Mouse (Mus musculus): ENCODE results near the gene Parp16. TPM values are rescaled to one million over a fixed set of nuclear protein-coding genes. Genes with fewer than 3 reads are reported as not detected.
"Not testable (repeated sequence)": the region's sequence is repeated elsewhere in the genome, so short reads cannot be mapped to it uniquely, and the experiment has no call there.

Parp16 gene
- total RNA-seq, 2 experiments from 2014 or later = 3.6 to 4.0 TPM

GRCm38 (mm10) chr9:65259366-65259765 lies 64.2 kb downstream of the Parp16 start:
- no peak for DNase-seq (ENCODE audit: extremely low spot score in 1 of 2, low spot score in 2 of 2)
- TF ChIP-seq CTCF (IDR thresholded peaks at IDR 0.05) = no peak
- H3K4me3 ChIP-seq = no peak overlapping the region
- H3K27ac ChIP-seq = no peak overlapping the region
- intact Hi-C loops (cut with DNase I) = no loop called here

GRCm38 (mm10) chr9:65261591-65262230 lies 66.6 kb downstream of the Parp16 start:
- H3K4me3 ChIP-seq = no peak overlapping the region
- no peak overlapping the region for H3K27ac ChIP-seq
- no peak for DNase-seq (ENCODE audit: extremely low spot score in 1 of 2, low spot score in 2 of 2)
- TF ChIP-seq CTCF (IDR thresholded peaks at IDR 0.05) = no peak
- intact Hi-C loops (cut with DNase I) = no loop called here

- no peak for TF ChIP-seq CTCF (IDR thresholded peaks at IDR 0.05)
- DNase-seq (ENCODE audit: extremely low spot score in 1 of 2, low spot score in 2 of 2) = no peak
- no peak overlapping the region for H3K4me3 ChIP-seq
- intact Hi-C loops (cut with DNase I) = no loop called here
- no peak overlapping the region for H3K27ac ChIP-seq
Measured at GRCm38 (mm10) chr9:65262641-65263120, 67.5 kb downstream of the Parp16 start.

- no peak within 1 kb of the TSS for H3K27ac ChIP-seq
- H3K4me3 ChIP-seq = no peak within 1 kb of the TSS
- intact Hi-C loops (cut with DNase I) = no loop called here
- TF ChIP-seq CTCF (IDR thresholded peaks at IDR 0.05) = no peak
- DNase-seq (ENCODE audit: extremely low spot score in 1 of 2, low spot score in 2 of 2) = no peak
Measured at GRCm38 (mm10) chr9:65264959-65265358, 69.8 kb downstream of the Parp16 start, which contains the start of gene Cilp. TSS of gene Cilp (plus strand) at chr9:65265180.

- intact Hi-C loops (cut with DNase I) = no loop called here
- Histone ChIP-seq H3K4me3 (no peak overlapping the region), H3K27ac (no peak overlapping the region; the same call in 1 of the 2 replicates)
- no peak for TF ChIP-seq CTCF (IDR thresholded peaks at IDR 0.05)
- peak in 1 of 2 experiments; percentile 41 for DNase-seq (ENCODE audit: extremely low spot score in 1 of 2, low spot score in 2 of 2)
Measured at GRCm38 (mm10) chr9:65267742-65268515, 72.8 kb downstream of the Parp16 start.

GRCm38 (mm10) chr9:65273048-65273809 lies 78.1 kb downstream of the Parp16 start:
- no peak overlapping the region for H3K27ac ChIP-seq
- no peak for TF ChIP-seq CTCF (IDR thresholded peaks at IDR 0.05)
- H3K4me3 ChIP-seq = no peak overlapping the region
- intact Hi-C loops (cut with DNase I) = no loop called here
- DNase-seq (ENCODE audit: extremely low spot score in 1 of 2, low spot score in 2 of 2) = no peak

- TF ChIP-seq CTCF (IDR thresholded peaks at IDR 0.05) = no peak
- DNase-seq (ENCODE audit: extremely low spot score in 1 of 2, low spot score in 2 of 2) = no peak
- Histone ChIP-seq H3K4me3 (no peak overlapping the region), H3K27ac (no peak overlapping the region)
- intact Hi-C loops (cut with DNase I) = no loop called here
Measured at GRCm38 (mm10) chr9:65273873-65274272, 78.7 kb downstream of the Parp16 start.

GRCm38 (mm10) chr9:65274851-65275250 lies 79.7 kb downstream of the Parp16 start:
- DNase-seq (ENCODE audit: extremely low spot score in 1 of 2, low spot score in 2 of 2); H3K27ac ChIP-seq; H3K4me3 ChIP-seq; intact Hi-C loops (cut with DNase I): not testable (repeated sequence)

GRCm38 (mm10) chr9:65275810-65276530 lies 80.8 kb downstream of the Parp16 start:
- no peak for DNase-seq (ENCODE audit: extremely low spot score in 1 of 2, low spot score in 2 of 2)
- Histone ChIP-seq H3K4me3 (no peak overlapping the region), H3K27ac (no peak overlapping the region)
- intact Hi-C loops (cut with DNase I) = no loop called here
- TF ChIP-seq CTCF (IDR thresholded peaks at IDR 0.05) = no peak

- DNase-seq (ENCODE audit: extremely low spot score in 1 of 2, low spot score in 2 of 2) = no peak
- H3K4me3 ChIP-seq = no peak overlapping the region
- no peak; the same call in 1 of the 2 replicates for TF ChIP-seq CTCF (IDR thresholded peaks at IDR 0.05)
- intact Hi-C loops (cut with DNase I) = loop anchor here (2.0 to 5.0 kb wide), 3 partner anchors 55 to 149 kb away; no protein-coding TSS in a partner anchor
- peak overlapping the region; percentile 75 for H3K27ac ChIP-seq
Measured at GRCm38 (mm10) chr9:65281536-65282151, 86.5 kb downstream of the Parp16 start.

GRCm38 (mm10) chr9:65283301-65283700 lies 88.1 kb downstream of the Parp16 start:
- peak; percentile 55 for TF ChIP-seq CTCF (IDR thresholded peaks at IDR 0.05)
- H3K4me3 ChIP-seq = no peak overlapping the region
- intact Hi-C loops (cut with DNase I) = loop anchor here (1.0 to 5.0 kb wide), 3 partner anchors 66 to 150 kb away; no protein-coding TSS in a partner anchor
- no peak for DNase-seq (ENCODE audit: extremely low spot score in 1 of 2, low spot score in 2 of 2)
- H3K27ac ChIP-seq = no peak overlapping the region

GRCm38 (mm10) chr9:65288252-65288651 lies 93.1 kb downstream of the Parp16 start:
- H3K27ac ChIP-seq; H3K4me3 ChIP-seq; intact Hi-C loops (cut with DNase I); DNase-seq (ENCODE audit: extremely low spot score in 1 of 2, low spot score in 2 of 2): not testable (repeated sequence)

Measured in left cerebral cortex, adult 2 months (tissue).